8 mouse cellular contexts compared by ENCODE assay signal in the genomic region with DNA sequence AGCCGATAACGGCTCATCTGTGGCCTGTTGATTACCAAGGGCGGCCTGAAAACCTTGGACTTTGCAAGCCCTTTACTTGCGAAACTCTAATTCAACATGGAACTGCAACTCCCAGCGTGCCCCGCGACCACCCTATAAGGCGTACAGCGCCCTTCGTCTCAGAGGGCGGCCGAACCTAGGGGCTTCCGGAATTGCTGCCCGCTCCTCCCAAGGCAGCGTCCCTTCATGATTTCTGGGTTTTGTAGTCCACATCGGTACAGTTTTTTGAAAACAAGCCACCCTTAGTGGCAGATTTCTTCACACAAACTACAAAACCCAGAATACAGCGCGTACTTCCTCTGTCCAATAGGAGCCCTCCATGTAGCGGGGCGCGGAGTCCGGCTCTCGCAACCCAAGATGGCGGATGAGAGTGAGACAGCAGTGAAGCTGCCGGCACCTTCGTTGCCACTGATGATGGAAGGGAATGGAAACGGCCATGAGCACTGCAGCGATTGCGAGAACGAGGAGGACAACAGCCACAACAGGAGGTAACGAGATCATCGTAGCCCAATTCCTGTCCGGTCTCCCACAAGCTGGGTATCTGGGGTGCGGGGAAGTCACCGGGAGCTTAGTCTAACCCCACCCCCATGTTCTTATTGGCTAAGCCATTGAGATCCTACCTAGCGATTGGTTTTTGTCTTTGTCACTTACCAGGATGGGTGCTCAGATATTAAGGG. TPM values are rescaled to one million over a fixed set of nuclear protein-coding genes. Genes with fewer than 3 reads are reported as not detected.
DNase-seq lines count a peak whose midpoint lies in the region; ATAC-seq and TF ChIP-seq lines count a peak whose summit lies in the region.

Nmt1 (plus strand) TSS at position 15 of the 716 bp plus-strand sequence.
Dcakd (minus strand) TSS at position 158 of the 716 bp plus-strand sequence.

- no peaks in the 10 kb centered on the region for H3K36me3 ChIP-seq in hindbrain, postnatal 0 days (ENCODE audit: insufficient read depth, low read length)

- no peak for TF ChIP-seq CTCF in gastrocnemius, adult 2 months (IDR thresholded peaks at IDR 0.05)
- TF ChIP-seq CTCF in hindbrain, postnatal 0 days (IDR thresholded peaks at IDR 0.05; ENCODE audit: low read depth) = no peak
- TF ChIP-seq CTCF in left cerebral cortex, adult 2 months (IDR thresholded peaks at IDR 0.05) = no peak

- H3K4me2 ChIP-seq in hindbrain, postnatal 0 days (ENCODE audit: low read depth, low read length) = peak within 1 kb of the TSS; percentile 88

- DNase-seq in ZHBTc4 (ENCODE audit: low read depth, low spot score) = peak; percentile 98
- peak; percentile 96 for DNase-seq in gastrocnemius, adult 2 months
- peak; percentile 98 for DNase-seq in hindbrain, postnatal 0 days (ENCODE audit: low spot score)
- peak; percentile 90 to 93 for DNase-seq in left cerebral cortex, adult 2 months (ENCODE audit: extremely low spot score in 1 of 2, low spot score in 2 of 2)
- DNase-seq in right cerebral cortex, adult 2 months (ENCODE audit: low spot score in 2 of 2) = peak; percentile 96
- DNase-seq in urinary bladder, postnatal 14 days (ENCODE audit: low spot score) = peak; percentile 92

- no peaks in the 10 kb centered on the region for H3K9me3 ChIP-seq in hindbrain, postnatal 0 days (ENCODE audit: low read length)

- no peaks in the 10 kb centered on the region for H3K27me3 ChIP-seq in hindbrain, postnatal 0 days (ENCODE audit: insufficient read depth, low read length)

- ATAC-seq in common myeloid progenitor, adult 5-6 weeks (replicated peaks; ENCODE audit: low read depth, poor library complexity, severe bottlenecking) = peak; percentile 92
- ATAC-seq in hindbrain, postnatal 0 days = peak; percentile 100
- peak; percentile 89 for ATAC-seq in megakaryocyte, adult 5-6 weeks (ENCODE audit: poor library complexity, severe bottlenecking)

- intact Hi-C loops in gastrocnemius, adult 2 months (cut with DNase I) = no loop called here
- intact Hi-C loops in left cerebral cortex, adult 2 months (cut with DNase I) = loop anchor here (1.0 to 2.0 kb wide), 2 partner anchors 11 to 22 kb away; no protein-coding TSS in a partner anchor

- peak within 1 kb of the TSS; percentile 63 for H3K9ac ChIP-seq in hindbrain, postnatal 0 days (replicated peaks; ENCODE audit: low read length)

- H3K27ac ChIP-seq in gastrocnemius, adult 2 months = peak within 1 kb of the TSS; percentile 95
- H3K27ac ChIP-seq in hindbrain, postnatal 0 days = peak within 1 kb of the TSS; percentile 82
- H3K27ac ChIP-seq in left cerebral cortex, adult 2 months = peak within 1 kb of the TSS; percentile 99

- under 1% methylated on average over 36 of the region's 36 CpGs for WGBS in hindbrain, postnatal 0 days

- H3K4me1 ChIP-seq in hindbrain, postnatal 0 days (ENCODE audit: insufficient read depth, low read length) = peaks cover 9% of the 10 kb centered on the region

- peak within 1 kb of the TSS; percentile 88 for H3K4me3 ChIP-seq in gastrocnemius, adult 2 months
- peak within 1 kb of the TSS; percentile 78 for H3K4me3 ChIP-seq in hindbrain, postnatal 0 days (ENCODE audit: low read length)
- H3K4me3 ChIP-seq in left cerebral cortex, adult 2 months = peak within 1 kb of the TSS; percentile 88

RNA-seq across cellular contexts. Expression of gene Nmt1, which starts in this region (rescaled TPM):
- total RNA-seq in common myeloid progenitor, adult 5-6 weeks (2017) = 32.2 and 37.7 TPM in 2 replicates
- 10 to 100 TPM; 43.8 to 51.9 TPM for total RNA-seq in gastrocnemius, adult 2 months (2021)
- total RNA-seq in hindbrain, postnatal 0 days (2014; rRNA removed) = 61.0 and 71.5 TPM in 2 replicates
- 39.8 and 45.3 TPM in 2 replicates for polyA plus RNA-seq in hindbrain, postnatal 0 days (2015; fragmentation: Nextera tagmentation; extraction: Ambion mirVana)
- total RNA-seq in left cerebral cortex, adult 2 months (2021) = 100 to 1,000 TPM; 117 to 130 TPM
- total RNA-seq in megakaryocyte, adult 5-6 weeks (2015) = 41.5 and 41.7 TPM in 2 replicates
- 35.0 and 40.9 TPM in 2 replicates for total RNA-seq in megakaryocyte, adult 5-6 weeks (2017)

RNA-seq across cellular contexts. Expression of gene Dcakd, which starts in this region (rescaled TPM):
- total RNA-seq in common myeloid progenitor, adult 5-6 weeks (2017) = 13.2 and 18.7 TPM in 2 replicates
- total RNA-seq in gastrocnemius, adult 2 months (2021) = 10 to 100 TPM; 12.4 to 25.8 TPM
- total RNA-seq in hindbrain, postnatal 0 days (2014; rRNA removed) = 176 and 187 TPM in 2 replicates
- 138 and 149 TPM in 2 replicates for polyA plus RNA-seq in hindbrain, postnatal 0 days (2015; fragmentation: Nextera tagmentation; extraction: Ambion mirVana)
- total RNA-seq in left cerebral cortex, adult 2 months (2021) = 10 to 100 TPM; 48.3 to 50.9 TPM
- total RNA-seq in megakaryocyte, adult 5-6 weeks (2015) = 20.5 and 20.7 TPM in 2 replicates
- total RNA-seq in megakaryocyte, adult 5-6 weeks (2017) = 6.8 and 9.3 TPM in 2 replicates

Comparison
In these comparisons a context has a peak if more than half of its experiments do, and no peak if none do; other contexts are left out.
1. Peak in every context shown above with its lines: DNase-seq, ATAC-seq, H3K4me3 ChIP-seq and H3K27ac ChIP-seq.